Mouse (Mus musculus): ENCODE measurements around the gene Rab5a. TPM values are rescaled to one million over a fixed set of nuclear protein-coding genes. Genes with fewer than 3 reads are reported as not detected.

Rab5a gene
- polyA plus RNA-seq, 1 experiment from 2014 or later, result 101 TPM

GRCm38 (mm10) chr17:53479604-53480041 is 589 bp downstream of the Rab5a start:
- Histone ChIP-seq H3K4me1 (ENCODE audit: control insufficient read depth, insufficient read depth, low read length) (peaks cover 26% of the 10 kb centered on the region), H3K27ac (ENCODE audit: low read length) (peak overlapping the region; percentile 96), H3K4me3 (ENCODE audit: low read depth, low read length) (peak overlapping the region; percentile 100), H3K4me2 (ENCODE audit: low read length) (peak overlapping the region; percentile 93), H3K36me3 (ENCODE audit: control insufficient read depth, insufficient read depth, low read length) (peaks cover 3% of the 10 kb centered on the region), H3K9me3 (replicated peaks; ENCODE audit: control insufficient read depth, low read length, poor library complexity, severe bottlenecking) (no peaks in the 10 kb centered on the region), H3K9ac (ENCODE audit: low read depth, low read length) (peak overlapping the region; percentile 95), H3K27me3 (ENCODE audit: control insufficient read depth, insufficient read depth, low read depth, low read length) (no peaks in the 10 kb centered on the region)
- WGBS, result under 1% methylated on average over 28 of the region's 33 CpGs
- peak; percentile 2 for ATAC-seq

GRCm38 (mm10) chr17:53480433-53480832 is 1.4 kb downstream of the Rab5a start:
- Histone ChIP-seq H3K9ac (ENCODE audit: low read depth, low read length) (peak overlapping the region; percentile 95), H3K4me1 (ENCODE audit: control insufficient read depth, insufficient read depth, low read length) (peaks cover 26% of the 10 kb centered on the region), H3K27ac (ENCODE audit: low read length) (no peak overlapping the region), H3K4me3 (ENCODE audit: low read depth, low read length) (peak overlapping the region; percentile 100), H3K27me3 (ENCODE audit: control insufficient read depth, insufficient read depth, low read depth, low read length) (no peaks in the 10 kb centered on the region), H3K9me3 (replicated peaks; ENCODE audit: control insufficient read depth, low read length, poor library complexity, severe bottlenecking) (no peaks in the 10 kb centered on the region), H3K36me3 (ENCODE audit: control insufficient read depth, insufficient read depth, low read length) (peaks cover 3% of the 10 kb centered on the region), H3K4me2 (ENCODE audit: low read length) (peak overlapping the region; percentile 93)
- WGBS, result 50% methylated on average over 7 of the region's 7 CpGs
- ATAC-seq, result no peak

- Histone ChIP-seq H3K9me3 (replicated peaks; ENCODE audit: control insufficient read depth, low read length, poor library complexity, severe bottlenecking) (no peaks in the 10 kb centered on the region), H3K27ac (ENCODE audit: low read length) (no peak overlapping the region), H3K9ac (ENCODE audit: low read depth, low read length) (no peak overlapping the region), H3K4me1 (ENCODE audit: control insufficient read depth, insufficient read depth, low read length) (no peaks in the 10 kb centered on the region), H3K36me3 (ENCODE audit: control insufficient read depth, insufficient read depth, low read length) (peaks cover 13% of the 10 kb centered on the region), H3K27me3 (ENCODE audit: control insufficient read depth, insufficient read depth, low read depth, low read length) (no peaks in the 10 kb centered on the region), H3K4me3 (ENCODE audit: low read depth, low read length) (no peak overlapping the region), H3K4me2 (ENCODE audit: low read length) (no peak overlapping the region)
- ATAC-seq, result no peak
- WGBS, result 97% methylated on average over 4 of the region's 4 CpGs
These were observed 9.4 kb downstream of the Rab5a start for GRCm38 (mm10) chr17:53488291-53489006.

GRCm38 (mm10) chr17:53489007-53489378 is 10.0 kb downstream of the Rab5a start:
- no peak overlapping the region for H3K9ac ChIP-seq (ENCODE audit: low read depth, low read length)
- H3K4me1 ChIP-seq (ENCODE audit: control insufficient read depth, insufficient read depth, low read length), result no peaks in the 10 kb centered on the region
- H3K36me3 ChIP-seq (ENCODE audit: control insufficient read depth, insufficient read depth, low read length), result peaks cover 13% of the 10 kb centered on the region
- no peak overlapping the region for H3K4me2 ChIP-seq (ENCODE audit: low read length)
- no peak overlapping the region for H3K4me3 ChIP-seq (ENCODE audit: low read depth, low read length)
- ATAC-seq, result no peak
- H3K27me3 ChIP-seq (ENCODE audit: control insufficient read depth, insufficient read depth, low read depth, low read length), result no peaks in the 10 kb centered on the region
- no peak overlapping the region for H3K27ac ChIP-seq (ENCODE audit: low read length)
- no peaks in the 10 kb centered on the region for H3K9me3 ChIP-seq (replicated peaks; ENCODE audit: control insufficient read depth, low read length, poor library complexity, severe bottlenecking)
- 97% methylated on average over 1 of the region's 1 CpGs for WGBS

GRCm38 (mm10) chr17:53502966-53503365 is 23.9 kb downstream of the Rab5a start:
- Histone ChIP-seq H3K9me3 (replicated peaks; ENCODE audit: control insufficient read depth, low read length, poor library complexity, severe bottlenecking) (no peaks in the 10 kb centered on the region), H3K4me3 (ENCODE audit: low read depth, low read length) (no peak overlapping the region), H3K4me2 (ENCODE audit: low read length) (no peak overlapping the region), H3K9ac (ENCODE audit: low read depth, low read length) (no peak overlapping the region), H3K36me3 (ENCODE audit: control insufficient read depth, insufficient read depth, low read length) (peaks cover 24% of the 10 kb centered on the region), H3K4me1 (ENCODE audit: control insufficient read depth, insufficient read depth, low read length) (no peaks in the 10 kb centered on the region), H3K27me3 (ENCODE audit: control insufficient read depth, insufficient read depth, low read depth, low read length) (no peaks in the 10 kb centered on the region), H3K27ac (ENCODE audit: low read length) (no peak overlapping the region)
- WGBS, result 99% methylated on average over 2 of the region's 2 CpGs
- ATAC-seq, result no peak

- Histone ChIP-seq H3K9me3 (replicated peaks; ENCODE audit: control insufficient read depth, low read length, poor library complexity, severe bottlenecking) (no peaks in the 10 kb centered on the region), H3K27me3 (ENCODE audit: control insufficient read depth, insufficient read depth, low read depth, low read length) (no peaks in the 10 kb centered on the region), H3K4me1 (ENCODE audit: control insufficient read depth, insufficient read depth, low read length) (no peaks in the 10 kb centered on the region), H3K4me3 (ENCODE audit: low read depth, low read length) (no peak overlapping the region), H3K27ac (ENCODE audit: low read length) (no peak overlapping the region), H3K36me3 (ENCODE audit: control insufficient read depth, insufficient read depth, low read length) (no peaks in the 10 kb centered on the region; the same call in 1 of the 2 replicates), H3K4me2 (ENCODE audit: low read length) (no peak overlapping the region), H3K9ac (ENCODE audit: low read depth, low read length) (no peak overlapping the region)
- 0 out of 2 replicates have a peak, but pooled peaks have one; percentile 48 for ATAC-seq
- WGBS, result 70% methylated on average over 2 of the region's 2 CpGs
These were observed 33.4 kb downstream of the Rab5a start for GRCm38 (mm10) chr17:53512311-53512951.

- Histone ChIP-seq H3K9ac (ENCODE audit: low read depth, low read length) (no peak overlapping the region), H3K27me3 (ENCODE audit: control insufficient read depth, insufficient read depth, low read depth, low read length) (no peaks in the 10 kb centered on the region), H3K27ac (ENCODE audit: low read length) (no peak overlapping the region), H3K4me2 (ENCODE audit: low read length) (no peak overlapping the region), H3K4me3 (ENCODE audit: low read depth, low read length) (no peak overlapping the region), H3K9me3 (replicated peaks; ENCODE audit: control insufficient read depth, low read length, poor library complexity, severe bottlenecking) (no peaks in the 10 kb centered on the region), H3K4me1 (ENCODE audit: control insufficient read depth, insufficient read depth, low read length) (no peaks in the 10 kb centered on the region), H3K36me3 (ENCODE audit: control insufficient read depth, insufficient read depth, low read length) (no peaks in the 10 kb centered on the region)
- no peak for ATAC-seq
These were observed 40.3 kb downstream of the Rab5a start for GRCm38 (mm10) chr17:53519364-53519763.

GRCm38 (mm10) chr17:53520509-53520908 is 41.5 kb downstream of the Rab5a start:
- H3K9me3 ChIP-seq (replicated peaks; ENCODE audit: control insufficient read depth, low read length, poor library complexity, severe bottlenecking), result no peaks in the 10 kb centered on the region
- H3K9ac ChIP-seq (ENCODE audit: low read depth, low read length), result no peak overlapping the region
- H3K27me3 ChIP-seq (ENCODE audit: control insufficient read depth, insufficient read depth, low read depth, low read length), result no peaks in the 10 kb centered on the region
- H3K36me3 ChIP-seq (ENCODE audit: control insufficient read depth, insufficient read depth, low read length), result no peaks in the 10 kb centered on the region
- H3K4me3 ChIP-seq (ENCODE audit: low read depth, low read length), result no peak overlapping the region
- no peaks in the 10 kb centered on the region for H3K4me1 ChIP-seq (ENCODE audit: control insufficient read depth, insufficient read depth, low read length)
- no peak overlapping the region for H3K4me2 ChIP-seq (ENCODE audit: low read length)
- no peak overlapping the region for H3K27ac ChIP-seq (ENCODE audit: low read length)
- no peak for ATAC-seq

- no peak overlapping the region for H3K4me3 ChIP-seq (ENCODE audit: low read depth, low read length)
- H3K9me3 ChIP-seq (replicated peaks; ENCODE audit: control insufficient read depth, low read length, poor library complexity, severe bottlenecking), result no peaks in the 10 kb centered on the region
- H3K27ac ChIP-seq (ENCODE audit: low read length), result no peak overlapping the region
- H3K9ac ChIP-seq (ENCODE audit: low read depth, low read length), result no peak overlapping the region
- H3K4me1 ChIP-seq (ENCODE audit: control insufficient read depth, insufficient read depth, low read length), result no peaks in the 10 kb centered on the region
- no peaks in the 10 kb centered on the region for H3K36me3 ChIP-seq (ENCODE audit: control insufficient read depth, insufficient read depth, low read length)
- no peaks in the 10 kb centered on the region for H3K27me3 ChIP-seq (ENCODE audit: control insufficient read depth, insufficient read depth, low read depth, low read length)
- no peak overlapping the region for H3K4me2 ChIP-seq (ENCODE audit: low read length)
- ATAC-seq, result no peak
- 79% methylated on average over 2 of the region's 2 CpGs for WGBS
These were observed 49.0 kb downstream of the Rab5a start for GRCm38 (mm10) chr17:53528034-53528433.
